Mouse (Mus musculus) heart, embryonic 16.5 days (tissue): ENCODE measurements around the gene Nol12. TPM values are rescaled to one million over a fixed set of nuclear protein-coding genes. Genes with fewer than 3 reads are reported as not detected.

ENCODE experiments used
- ATAC-seq: fragments of 200-750 bp; cut with Nextera tagmentation; replicated peaks from 2 replicates; pipeline ENCODE4 v1.8.0; 2017; ENCODE audit warnings: moderate number of reproducible peaks; ENCODE audit not compliant: insufficient read depth, low FRiP score; ENCODE audit errors: extremely low read depth
- H3K27ac ChIP-seq: fragments of 300-500 bp; sonication (generic); 2 replicates; pipeline ENCODE4 v1.5.1; 2014; ENCODE audit warnings: mild to moderate bottlenecking, low read length, control low read depth, moderate library complexity
- H3K27me3 ChIP-seq: fragments of 300-500 bp; sonication (generic); 2 replicates; pipeline ENCODE4 v1.6.1; 2014; ENCODE audit warnings: low read length, mixed read lengths; ENCODE audit not compliant: control insufficient read depth, insufficient read depth
- H3K36me3 ChIP-seq: fragments of 300-500 bp; sonication (generic); 2 replicates; pipeline ENCODE4 v1.6.1; 2014; ENCODE audit not compliant: control insufficient read depth, insufficient read depth
- H3K4me1 ChIP-seq: fragments of 300-500 bp; sonication (generic); 2 replicates; pipeline ENCODE4 v1.6.1; 2014; ENCODE audit warnings: low read length, mixed read lengths; ENCODE audit not compliant: control insufficient read depth, insufficient read depth
- H3K4me2 ChIP-seq: fragments of 300-500 bp; sonication (generic); 2 replicates; pipeline ENCODE4 v1.6.1; 2014; ENCODE audit warnings: low read depth, mild to moderate bottlenecking, control low read depth, low read length
- H3K4me3 ChIP-seq: fragments of 300-500 bp; sonication (generic); 2 replicates; pipeline ENCODE4 v1.5.1; 2014; ENCODE audit warnings: mild to moderate bottlenecking, control low read depth, low read length
- H3K9ac ChIP-seq: fragments of 300-500 bp; sonication (generic); 2 replicates; pipeline ENCODE4 v1.6.1; 2014; ENCODE audit warnings: low read length, control low read depth
- H3K9me3 ChIP-seq: fragments of 300-500 bp; sonication (generic); replicated peaks from 2 replicates; pipeline ENCODE4 v1.6.1; 2016; ENCODE audit warnings: low read length; ENCODE audit not compliant: control insufficient read depth
- WGBS: fragments of 180-500 bp; shearing (Covaris S2); extraction: QIAGEN DNeasy Blood & Tissue Kit; methylation state at CpG from one replicate; pipeline ENCODE4 v1.1.7; 2014; 5-methylcytosine and 5-hydroxymethylcytosine counted together
- polyA plus RNA-seq: library from polyadenylated mRNA; unstranded; fragments of >200 nt; fragmentation: Nextera tagmentation; extraction: Ambion mirVana; gene quantifications from 2 replicates; pipeline ENCODE4 v1.2.1, GENCODE M21; 2015

Gene Nol12
- polyA plus RNA-seq, 1 experiment from 2014 or later = 33.7 TPM

DNA sequence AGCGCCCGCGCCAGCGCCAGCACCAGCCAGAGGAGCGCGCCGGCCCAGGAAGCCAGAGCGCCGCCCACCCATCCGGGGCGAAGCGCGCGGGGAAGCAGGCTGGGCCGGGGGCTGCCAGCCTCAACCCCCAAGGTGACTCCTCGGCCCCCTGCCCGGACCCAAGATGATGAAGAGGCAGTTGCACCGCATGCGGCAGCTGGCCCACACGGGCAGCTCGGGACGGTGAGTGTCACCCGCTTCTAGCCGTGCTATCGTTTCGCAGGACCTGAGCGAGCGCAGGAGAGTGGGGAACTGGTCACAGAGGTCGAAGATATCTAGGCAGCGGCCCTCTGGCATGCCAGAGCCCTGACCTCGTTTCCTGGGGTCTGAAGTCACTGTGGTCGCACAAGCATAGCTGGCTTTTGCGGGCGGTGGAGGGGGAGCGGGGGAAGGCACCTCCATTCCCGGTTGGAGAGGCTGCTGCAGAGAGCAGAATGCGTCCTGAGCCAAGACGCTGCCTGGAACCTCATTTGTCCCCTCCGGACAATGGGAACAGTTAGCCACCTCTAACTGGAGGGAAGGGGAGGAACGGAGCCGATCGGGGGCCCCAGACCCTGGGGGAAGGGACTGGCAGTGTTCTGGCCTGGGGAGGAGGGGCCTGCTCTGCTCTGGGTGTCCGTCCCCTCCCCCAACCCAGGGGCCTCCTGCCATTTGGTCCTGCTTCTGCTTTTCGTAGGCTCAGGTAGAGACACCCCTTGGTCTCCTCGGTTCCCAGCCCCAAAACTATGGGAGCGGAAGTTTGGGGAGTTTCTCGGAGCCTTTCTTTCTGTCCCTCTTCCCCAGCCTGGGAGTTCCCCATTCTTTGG lies 34.8 kb upstream of the Nol12 start, which contains the start of gene Sh3bp1:
Gene Sh3bp1, plus strand, starts transcription at position 29 of the 845 bp plus-strand sequence.
- Histone ChIP-seq H3K4me2 (peak within 1 kb of the TSS; percentile 89), H3K27me3 (no peaks in the 10 kb centered on the region), H3K4me1 (peaks cover 41% of the 10 kb centered on the region), H3K36me3 (peaks cover 4% of the 10 kb centered on the region; the same call in 1 of the 2 replicates), H3K9ac (peak within 1 kb of the TSS; percentile 86), H3K9me3 (no peaks in the 10 kb centered on the region), H3K4me3 (peak within 1 kb of the TSS; percentile 83), H3K27ac (peak within 1 kb of the TSS; percentile 80)
- 1% methylated on average over 47 of the region's 47 CpGs for WGBS
- ATAC-seq = peak; percentile 68

DNA sequence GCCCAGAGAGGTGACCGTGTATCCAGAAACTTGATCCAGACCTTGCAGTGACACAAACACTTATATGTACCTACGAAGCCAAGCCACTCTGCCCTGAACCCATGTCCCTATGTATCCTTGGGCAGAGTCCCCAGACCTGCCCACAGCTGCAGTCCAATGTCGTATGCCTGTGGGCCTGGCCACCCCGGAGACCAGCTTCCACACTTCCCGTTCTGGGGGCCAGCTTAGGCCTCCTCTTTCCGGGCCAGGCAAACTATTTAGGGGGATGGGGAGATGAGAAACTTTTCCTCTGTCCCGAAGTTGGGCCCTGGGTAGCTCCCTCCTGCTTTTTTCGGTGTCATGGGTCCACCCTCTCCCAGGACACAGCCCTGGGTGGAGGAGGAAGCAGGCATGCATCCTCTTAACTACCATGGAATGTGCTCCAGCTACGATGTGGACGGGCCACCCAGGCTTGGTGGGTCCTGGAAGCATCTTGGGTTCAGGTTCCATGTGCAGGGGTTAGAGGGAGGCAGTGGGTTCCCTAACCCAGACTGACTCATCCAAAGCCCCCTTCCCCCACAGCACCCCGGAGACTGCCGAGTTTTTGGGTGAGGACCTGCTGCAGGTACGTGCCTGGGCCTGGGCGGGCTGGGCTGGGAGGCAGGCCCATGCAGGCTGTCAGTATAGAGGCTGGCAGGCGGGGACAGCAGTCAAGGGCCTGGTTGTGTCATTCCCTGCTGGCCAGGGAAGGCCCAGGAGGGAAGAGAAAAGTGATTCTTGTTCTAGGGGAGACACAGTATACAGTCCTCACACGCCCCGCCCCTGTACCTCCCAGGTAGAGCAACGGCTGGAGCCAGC lies 33.9 kb upstream of the Nol12 start:
- WGBS = 21% methylated on average over 18 of the region's 18 CpGs
- peaks cover 41% of the 10 kb centered on the region for H3K4me1 ChIP-seq
- H3K4me3 ChIP-seq = peak overlapping the region; percentile 83
- no peaks in the 10 kb centered on the region for H3K27me3 ChIP-seq
- H3K9me3 ChIP-seq = no peaks in the 10 kb centered on the region
- H3K27ac ChIP-seq = peak overlapping the region; percentile 80
- peaks cover 6% of the 10 kb centered on the region; the same call in 1 of the 2 replicates for H3K36me3 ChIP-seq
- ATAC-seq = no peak
- H3K9ac ChIP-seq = peak overlapping the region; percentile 86
- H3K4me2 ChIP-seq = peak overlapping the region; percentile 89

DNA sequence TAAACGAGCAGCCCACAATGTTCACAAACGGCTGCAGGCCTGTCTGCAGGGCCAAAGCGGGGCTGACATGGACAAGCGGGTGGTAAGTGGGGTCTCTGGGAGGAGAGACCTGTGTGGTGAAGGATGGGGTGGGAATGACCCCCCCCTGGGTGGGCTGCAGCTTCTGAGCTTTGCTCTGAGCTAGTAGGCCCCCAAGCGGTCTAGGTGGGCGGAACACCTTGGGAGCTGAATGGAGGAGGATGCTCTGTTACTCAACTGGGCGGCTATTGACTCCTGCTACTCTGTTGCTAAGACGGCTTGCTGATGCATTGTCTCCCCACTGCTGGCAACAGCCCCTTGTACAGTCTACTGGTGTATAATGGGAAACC lies 33.3 kb upstream of the Nol12 start:
- Histone ChIP-seq H3K9me3 (no peaks in the 10 kb centered on the region), H3K4me2 (peak overlapping the region; percentile 89), H3K27ac (peak overlapping the region; percentile 80; the same call in 1 of the 2 replicates), H3K27me3 (no peaks in the 10 kb centered on the region), H3K36me3 (peaks cover 10% of the 10 kb centered on the region), H3K4me3 (peak overlapping the region; percentile 83), H3K9ac (peak overlapping the region; percentile 86), H3K4me1 (peaks cover 39% of the 10 kb centered on the region)
- no peak for ATAC-seq
- 62% methylated on average over 8 of the region's 8 CpGs for WGBS

DNA sequence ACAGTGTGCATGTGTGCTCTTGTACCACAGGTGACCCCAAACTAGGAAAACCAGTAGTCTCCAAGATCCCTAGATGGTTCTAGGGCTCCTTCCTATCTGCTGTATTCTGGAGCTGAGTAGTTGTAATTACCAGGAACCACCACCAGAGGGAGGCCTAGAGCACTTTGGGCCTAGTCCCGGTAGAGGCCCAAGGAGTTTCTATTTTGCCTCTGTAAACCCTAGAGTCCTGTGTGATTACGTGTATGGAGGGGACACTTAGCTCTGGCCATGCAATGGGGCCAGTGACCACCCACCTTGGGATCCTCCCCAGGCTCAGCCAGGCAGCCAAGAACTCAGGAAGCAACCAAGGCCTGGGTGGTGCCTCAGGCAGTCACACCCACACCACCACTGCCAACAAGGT lies 31.5 kb upstream of the Nol12 start:
- Histone ChIP-seq H3K4me2 (no peak overlapping the region), H3K27me3 (no peaks in the 10 kb centered on the region), H3K27ac (no peak overlapping the region), H3K9me3 (no peaks in the 10 kb centered on the region), H3K4me3 (no peak overlapping the region), H3K4me1 (peaks cover 24% of the 10 kb centered on the region), H3K9ac (peak overlapping the region; percentile 62), H3K36me3 (peaks cover 23% of the 10 kb centered on the region)
- 18% methylated on average over 2 of the region's 2 CpGs for WGBS
- ATAC-seq = no peak

DNA sequence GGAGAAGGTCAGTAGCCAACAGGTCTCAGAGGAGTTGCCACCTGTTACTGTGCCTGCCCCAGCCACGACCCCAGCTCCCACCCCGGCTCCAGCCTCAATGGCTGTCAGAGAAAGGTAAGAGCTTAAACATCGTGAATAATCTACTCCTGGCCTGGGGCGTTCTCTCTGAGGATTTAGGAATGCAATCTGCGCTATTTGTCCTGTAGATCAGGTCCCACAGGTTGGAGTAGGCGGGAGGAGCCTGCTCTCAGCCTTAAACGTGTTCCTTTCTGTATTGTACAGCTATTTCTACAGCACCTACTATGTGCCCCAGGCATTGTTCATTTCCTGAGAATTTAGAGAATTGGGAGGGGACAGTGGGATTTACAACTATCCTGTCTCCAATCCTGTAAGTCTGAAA lies 26.3 kb upstream of the Nol12 start:
- Histone ChIP-seq H3K9me3 (no peaks in the 10 kb centered on the region), H3K27me3 (no peaks in the 10 kb centered on the region), H3K9ac (no peak overlapping the region), H3K36me3 (peaks cover 32% of the 10 kb centered on the region), H3K27ac (no peak overlapping the region), H3K4me1 (0 out of 2 replicates have a peak, but pooled peaks cover 1% of the 10 kb centered on the region), H3K4me3 (no peak overlapping the region), H3K4me2 (no peak overlapping the region)
- ATAC-seq = no peak
- WGBS = 78% methylated on average over 7 of the region's 7 CpGs

DNA sequence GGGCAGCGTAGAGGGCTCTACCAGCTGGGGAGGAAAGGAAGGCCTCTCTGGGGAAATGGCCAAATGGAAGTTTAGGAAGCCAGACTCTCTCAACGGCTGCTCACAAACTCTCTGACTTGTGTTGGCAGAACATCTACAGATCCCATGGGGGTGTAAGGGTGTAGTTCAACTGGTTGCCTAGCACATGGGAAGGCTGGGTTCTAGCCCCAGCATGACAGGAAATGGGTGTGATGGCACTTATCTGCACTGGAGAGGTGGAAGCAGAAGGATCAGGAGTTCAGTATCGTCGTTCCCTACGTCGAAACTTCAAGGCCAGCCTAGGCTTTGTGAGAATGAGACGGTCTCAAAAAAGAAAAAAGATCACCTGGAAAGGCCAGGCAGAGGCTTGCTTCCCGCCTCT lies 25.8 kb upstream of the Nol12 start:
- no peak overlapping the region for H3K4me2 ChIP-seq
- no peak overlapping the region for H3K9ac ChIP-seq
- no peaks in the 10 kb centered on the region for H3K4me1 ChIP-seq
- WGBS = 75% methylated on average over 8 of the region's 8 CpGs
- no peak overlapping the region for H3K4me3 ChIP-seq
- no peaks in the 10 kb centered on the region for H3K27me3 ChIP-seq
- H3K36me3 ChIP-seq = peaks cover 32% of the 10 kb centered on the region
- no peak for ATAC-seq
- no peaks in the 10 kb centered on the region for H3K9me3 ChIP-seq
- H3K27ac ChIP-seq = no peak overlapping the region

DNA sequence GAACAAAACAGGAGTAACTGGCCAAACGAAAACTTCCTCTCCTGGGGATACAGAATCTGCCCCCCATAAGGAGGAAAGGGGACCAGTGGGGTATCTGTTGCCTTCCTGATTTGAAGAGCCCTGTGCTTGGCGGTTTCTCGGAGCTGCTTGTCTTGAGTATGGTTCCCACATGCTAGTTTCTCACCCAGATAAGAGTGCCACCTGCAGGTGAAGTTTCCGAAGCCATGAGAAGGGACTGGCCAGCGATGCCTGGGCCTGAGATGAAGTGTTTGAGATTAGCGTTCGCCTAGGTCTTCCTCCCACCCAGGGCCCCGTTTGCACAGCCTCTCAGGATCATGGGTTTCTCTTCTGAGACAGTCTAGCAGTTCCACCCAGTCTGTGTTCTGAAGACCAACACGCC lies 22.7 kb upstream of the Nol12 start:
- H3K4me1 ChIP-seq = peaks cover 17% of the 10 kb centered on the region
- WGBS = 35% methylated on average over 9 of the region's 9 CpGs
- H3K27me3 ChIP-seq = no peaks in the 10 kb centered on the region
- no peak overlapping the region for H3K4me3 ChIP-seq
- no peaks in the 10 kb centered on the region for H3K9me3 ChIP-seq
- no peak overlapping the region for H3K27ac ChIP-seq
- H3K4me2 ChIP-seq = no peak overlapping the region
- peaks cover 18% of the 10 kb centered on the region for H3K36me3 ChIP-seq
- H3K9ac ChIP-seq = no peak overlapping the region
- no peak for ATAC-seq

DNA sequence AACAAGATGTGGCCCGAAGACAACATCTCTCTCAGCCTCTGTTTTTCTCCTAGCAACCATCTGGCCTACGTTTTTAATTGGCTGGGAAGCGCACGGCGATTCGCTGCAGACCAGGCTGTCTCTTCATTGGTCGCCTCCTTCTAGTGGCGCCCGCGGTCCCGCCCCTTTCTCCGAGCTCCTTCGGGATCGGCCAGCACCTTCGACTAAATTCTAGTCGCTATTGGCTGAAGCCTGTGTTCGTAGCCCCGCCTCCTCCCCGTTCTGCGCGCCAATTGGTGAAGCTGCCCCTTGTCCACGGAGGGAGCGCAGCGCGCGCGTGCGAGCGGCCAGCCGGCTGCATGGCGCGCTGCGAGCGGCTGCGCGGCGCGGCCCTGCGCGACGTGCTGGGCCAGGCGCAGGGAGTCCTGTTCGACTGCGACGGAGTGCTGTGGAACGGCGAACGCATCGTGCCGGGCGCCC lies 21.1 kb upstream of the Nol12 start, which contains the start of gene Pdxp:
Gene Pdxp, plus strand, starts transcription at position 288 of the 459 bp plus-strand sequence.
- Histone ChIP-seq H3K27ac (peak within 1 kb of the TSS; percentile 76), H3K36me3 (peaks cover 5% of the 10 kb centered on the region; the same call in 1 of the 2 replicates), H3K9ac (peak within 1 kb of the TSS; percentile 80), H3K4me3 (peak within 1 kb of the TSS; percentile 65), H3K4me1 (peaks cover 17% of the 10 kb centered on the region), H3K27me3 (no peaks in the 10 kb centered on the region), H3K4me2 (peak within 1 kb of the TSS; percentile 95), H3K9me3 (no peaks in the 10 kb centered on the region)
- ATAC-seq = peak; percentile 92
- WGBS = under 1% methylated on average over 51 of the region's 51 CpGs
